Mouse (Mus musculus): ENCODE data around the gene Cyb561d2. TPM values are rescaled to one million over a fixed set of nuclear protein-coding genes. Genes with fewer than 3 reads are reported as not detected.

The Cyb561d2 gene
- polyA plus RNA-seq, 1 experiment from 2014 or later, result 47.3 TPM

GRCm38 (mm10) chr9:107533791-107534407 lies 8.1 kb downstream of the Cyb561d2 start, which contains the start of gene Tmem115:
Gene Tmem115 (plus strand): TSS chr9:107533945.
- no peaks in the 10 kb centered on the region for H3K27me3 ChIP-seq
- no peaks in the 10 kb centered on the region for H3K9me3 ChIP-seq
- H3K4me1 ChIP-seq (replicated peaks), result peaks cover 40% of the 10 kb centered on the region
- peak within 1 kb of the TSS; percentile 83 for H3K27ac ChIP-seq (replicated peaks)
- peak; percentile 98 for ATAC-seq (ENCODE audit: low FRiP score, low read depth)
- H3K4me3 ChIP-seq, result peak within 1 kb of the TSS; percentile 80
- WGBS, result under 1% methylated on average over 45 of the region's 48 CpGs
- peaks cover 16% of the 10 kb centered on the region for H3K36me3 ChIP-seq
- H3K4me2 ChIP-seq, result peak within 1 kb of the TSS; percentile 99
- H3K9ac ChIP-seq, result peak within 1 kb of the TSS; percentile 84

- Histone ChIP-seq H3K9me3 (no peaks in the 10 kb centered on the region), H3K36me3 (peaks cover 8% of the 10 kb centered on the region; the same call in 1 of the 2 replicates), H3K4me1 (replicated peaks) (peaks cover 22% of the 10 kb centered on the region), H3K4me3 (peak overlapping the region; percentile 28), H3K27me3 (peaks cover 24% of the 10 kb centered on the region), H3K9ac (no peak overlapping the region), H3K27ac (replicated peaks) (no peak overlapping the region), H3K4me2 (peak overlapping the region; percentile 55)
- peak; percentile 69 for ATAC-seq (ENCODE audit: low FRiP score, low read depth)
- WGBS, result 7% methylated on average over 44 of the region's 44 CpGs
Measured at GRCm38 (mm10) chr9:107526198-107527026, 15.6 kb downstream of the Cyb561d2 start.

- no peak overlapping the region for H3K9ac ChIP-seq
- H3K4me1 ChIP-seq (replicated peaks), result peaks cover 29% of the 10 kb centered on the region
- no peak for ATAC-seq (ENCODE audit: low FRiP score, low read depth)
- H3K36me3 ChIP-seq, result peaks cover 8% of the 10 kb centered on the region; the same call in 1 of the 2 replicates
- H3K4me2 ChIP-seq, result peak overlapping the region; percentile 23
- H3K27ac ChIP-seq (replicated peaks), result no peak overlapping the region
- peaks cover 24% of the 10 kb centered on the region for H3K27me3 ChIP-seq
- no peaks in the 10 kb centered on the region for H3K9me3 ChIP-seq
- 13% methylated on average over 2 of the region's 2 CpGs for WGBS
- H3K4me3 ChIP-seq, result no peak overlapping the region
Measured at GRCm38 (mm10) chr9:107522400-107522711, 19.6 kb downstream of the Cyb561d2 start.

- ATAC-seq (ENCODE audit: low FRiP score, low read depth), result no peak
- Histone ChIP-seq H3K27ac (replicated peaks) (no peak overlapping the region; the same call in 1 of the 2 replicates), H3K9ac (no peak overlapping the region), H3K9me3 (no peaks in the 10 kb centered on the region), H3K27me3 (peaks cover 24% of the 10 kb centered on the region), H3K4me2 (peak overlapping the region; percentile 23), H3K4me1 (replicated peaks) (peaks cover 28% of the 10 kb centered on the region), H3K36me3 (peaks cover 8% of the 10 kb centered on the region; the same call in 1 of the 2 replicates), H3K4me3 (no peak overlapping the region)
- WGBS, result 30% methylated on average over 25 of the region's 25 CpGs
Measured at GRCm38 (mm10) chr9:107521711-107522399, 20.1 kb downstream of the Cyb561d2 start.

GRCm38 (mm10) chr9:107521190-107521589 lies 20.8 kb downstream of the Cyb561d2 start:
- Histone ChIP-seq H3K4me1 (replicated peaks) (peaks cover 21% of the 10 kb centered on the region), H3K27ac (replicated peaks) (0 out of 2 replicates have a peak overlapping the region, but pooled peaks have one; percentile 20), H3K4me2 (no peak overlapping the region), H3K9me3 (no peaks in the 10 kb centered on the region), H3K9ac (no peak overlapping the region), H3K27me3 (peaks cover 20% of the 10 kb centered on the region), H3K4me3 (no peak overlapping the region), H3K36me3 (peaks cover 8% of the 10 kb centered on the region; the same call in 1 of the 2 replicates)
- 63% methylated on average over 5 of the region's 5 CpGs for WGBS
- no peak for ATAC-seq (ENCODE audit: low FRiP score, low read depth)

GRCm38 (mm10) chr9:107520331-107520730 lies 21.7 kb downstream of the Cyb561d2 start:
- Histone ChIP-seq H3K27ac (replicated peaks) (no peak overlapping the region), H3K4me1 (replicated peaks) (peaks cover 20% of the 10 kb centered on the region), H3K4me3 (no peak overlapping the region), H3K27me3 (peaks cover 12% of the 10 kb centered on the region), H3K4me2 (no peak overlapping the region), H3K36me3 (peaks cover 8% of the 10 kb centered on the region; the same call in 1 of the 2 replicates), H3K9ac (no peak overlapping the region), H3K9me3 (no peaks in the 10 kb centered on the region)
- 40% methylated on average over 6 of the region's 6 CpGs for WGBS
- no peak for ATAC-seq (ENCODE audit: low FRiP score, low read depth)

- H3K27ac ChIP-seq (replicated peaks), result no peak overlapping the region
- no peak overlapping the region for H3K4me3 ChIP-seq
- peak; percentile 63; the same call in 1 of the 2 replicates for ATAC-seq (ENCODE audit: low FRiP score, low read depth)
- H3K4me2 ChIP-seq, result no peak overlapping the region
- WGBS, result 21% methylated on average over 14 of the region's 14 CpGs
- no peak overlapping the region for H3K9ac ChIP-seq
- no peaks in the 10 kb centered on the region for H3K36me3 ChIP-seq
- no peaks in the 10 kb centered on the region for H3K27me3 ChIP-seq
- H3K4me1 ChIP-seq (replicated peaks), result peaks cover 46% of the 10 kb centered on the region
- H3K9me3 ChIP-seq, result no peaks in the 10 kb centered on the region
Measured at GRCm38 (mm10) chr9:107514303-107514955, 27.6 kb downstream of the Cyb561d2 start.

- H3K4me2 ChIP-seq, result no peak overlapping the region
- no peak overlapping the region for H3K9ac ChIP-seq
- no peak for ATAC-seq (ENCODE audit: low FRiP score, low read depth)
- WGBS, result 41% methylated on average over 16 of the region's 16 CpGs
- no peak overlapping the region for H3K4me3 ChIP-seq
- H3K4me1 ChIP-seq (replicated peaks), result peaks cover 67% of the 10 kb centered on the region
- H3K9me3 ChIP-seq, result no peaks in the 10 kb centered on the region
- no peaks in the 10 kb centered on the region for H3K27me3 ChIP-seq
- no peaks in the 10 kb centered on the region for H3K36me3 ChIP-seq
- peak overlapping the region; percentile 63 for H3K27ac ChIP-seq (replicated peaks)
Measured at GRCm38 (mm10) chr9:107512326-107512725, 29.7 kb downstream of the Cyb561d2 start.

GRCm38 (mm10) chr9:107511436-107511835 lies 30.6 kb downstream of the Cyb561d2 start:
- Histone ChIP-seq H3K36me3 (no peaks in the 10 kb centered on the region), H3K4me3 (no peak overlapping the region), H3K9me3 (no peaks in the 10 kb centered on the region), H3K27me3 (no peaks in the 10 kb centered on the region), H3K9ac (no peak overlapping the region), H3K27ac (replicated peaks) (peak overlapping the region; percentile 63), H3K4me2 (no peak overlapping the region), H3K4me1 (replicated peaks) (peaks cover 70% of the 10 kb centered on the region)
- 32% methylated on average over 8 of the region's 8 CpGs for WGBS
- ATAC-seq (ENCODE audit: low FRiP score, low read depth), result no peak

- Histone ChIP-seq H3K9ac (no peak overlapping the region), H3K4me2 (no peak overlapping the region), H3K27me3 (no peaks in the 10 kb centered on the region), H3K9me3 (no peaks in the 10 kb centered on the region), H3K36me3 (no peaks in the 10 kb centered on the region), H3K4me1 (replicated peaks) (peaks cover 77% of the 10 kb centered on the region), H3K4me3 (no peak overlapping the region), H3K27ac (replicated peaks) (peak overlapping the region; percentile 63)
- no peak for ATAC-seq (ENCODE audit: low FRiP score, low read depth)
- 70% methylated on average over 14 of the region's 14 CpGs for WGBS
Measured at GRCm38 (mm10) chr9:107510384-107511100, 31.5 kb downstream of the Cyb561d2 start.

- H3K36me3 ChIP-seq, result no peaks in the 10 kb centered on the region
- no peaks in the 10 kb centered on the region for H3K9me3 ChIP-seq
- H3K9ac ChIP-seq, result no peak overlapping the region
- H3K4me2 ChIP-seq, result no peak overlapping the region
- 53% methylated on average over 10 of the region's 10 CpGs for WGBS
- H3K4me3 ChIP-seq, result no peak overlapping the region
- no peak for ATAC-seq (ENCODE audit: low FRiP score, low read depth)
- peaks cover 85% of the 10 kb centered on the region for H3K4me1 ChIP-seq (replicated peaks)
- 0 out of 2 replicates have a peak overlapping the region, but pooled peaks have one; percentile 3 for H3K27ac ChIP-seq (replicated peaks)
- H3K27me3 ChIP-seq, result no peaks in the 10 kb centered on the region
Measured at GRCm38 (mm10) chr9:107508266-107508665, 33.7 kb downstream of the Cyb561d2 start.

Measured in hindbrain, embryonic 15.5 days (tissue).